Mouse (Mus musculus): Measurements from ENCODE around the gene Ptk7.

DNA sequence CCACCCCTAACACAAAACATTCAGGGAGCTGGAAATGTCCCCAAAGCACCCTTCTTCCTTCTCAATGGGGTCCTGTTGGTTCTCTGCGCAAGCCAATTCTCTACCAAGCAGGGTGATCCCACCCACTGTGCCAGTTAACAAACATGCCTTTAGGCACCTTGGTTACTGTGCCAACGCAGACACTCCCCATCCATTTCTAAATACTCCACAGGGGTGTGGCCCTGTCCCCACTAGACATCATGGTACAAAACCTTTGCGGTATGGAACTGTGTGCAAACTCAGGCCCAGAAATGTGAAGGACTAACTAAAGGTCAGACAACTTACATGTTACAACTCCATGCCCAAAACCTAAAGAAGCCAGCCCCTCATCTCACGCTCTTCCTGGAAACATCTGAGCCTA, 36.2 kb downstream of the Ptk7 start:
- no peak for TF ChIP-seq CTCF (IDR thresholded peaks at IDR 0.05; ENCODE audit: low read depth)
- TF ChIP-seq EP300 (IDR thresholded peaks at IDR 0.05; ENCODE audit: low read depth) = no peak

Data from heart, postnatal 0 days (tissue).